Mouse (Mus musculus) neural tube, embryonic 15.5 days (tissue): ENCODE measurements at regions not wholly inside any gene's neighbourhood (a gene's known extent, or its start where the extent isn't known, plus 50 kb on each side); places are given as distances from the start of the nearest gene placed in this dataset.

Experiments used
- ATAC-seq: fragments of 200-750 bp; cut with Nextera tagmentation; 2 replicates; pipeline ENCODE4 v1.8.0; 2017; ENCODE audit warnings: mild to moderate bottlenecking, moderate TSS enrichment, moderate library complexity; ENCODE audit not compliant: low FRiP score
- H3K27ac ChIP-seq: fragments of 300-500 bp; sonication (generic); replicated peaks from 2 replicates; pipeline ENCODE4 v1.5.1; 2015; ENCODE audit warnings: mild to moderate bottlenecking, inconsistent platforms
- H3K27me3 ChIP-seq: fragments of 300-500 bp; sonication (generic); replicated peaks from 2 replicates; pipeline ENCODE4 v1.6.1; 2015; ENCODE audit warnings: inconsistent platforms
- H3K36me3 ChIP-seq: fragments of 300-500 bp; sonication (generic); 2 replicates; pipeline ENCODE4 v1.6.1; 2015; ENCODE audit warnings: inconsistent platforms
- H3K4me1 ChIP-seq: fragments of 300-500 bp; sonication (generic); 2 replicates; pipeline ENCODE4 v1.6.1; 2015; ENCODE audit warnings: inconsistent platforms
- H3K4me2 ChIP-seq: fragments of 300-500 bp; sonication (generic); 2 replicates; pipeline ENCODE4 v1.6.1; 2015; ENCODE audit warnings: inconsistent platforms, mild to moderate bottlenecking, moderate library complexity
- H3K4me3 ChIP-seq: fragments of 300-500 bp; sonication (generic); replicated peaks from 2 replicates; pipeline ENCODE4 v1.5.1; 2015; ENCODE audit warnings: mild to moderate bottlenecking, inconsistent platforms
- H3K9ac ChIP-seq: fragments of 300-500 bp; sonication (generic); replicated peaks from 2 replicates; pipeline ENCODE4 v1.6.1; 2015; ENCODE audit warnings: mild to moderate bottlenecking, inconsistent platforms
- H3K9me3 ChIP-seq: fragments of 300-500 bp; sonication (generic); replicated peaks from 2 replicates; pipeline ENCODE4 v1.6.1; 2016; ENCODE audit warnings: inconsistent platforms
- WGBS: fragments of 180-500 bp; shearing (Covaris S2); methylation state at CpG from one replicate; pipeline ENCODE4 v1.1.7; 2015; ENCODE audit warnings: mixed read lengths; 5-methylcytosine and 5-hydroxymethylcytosine counted together

DNA sequence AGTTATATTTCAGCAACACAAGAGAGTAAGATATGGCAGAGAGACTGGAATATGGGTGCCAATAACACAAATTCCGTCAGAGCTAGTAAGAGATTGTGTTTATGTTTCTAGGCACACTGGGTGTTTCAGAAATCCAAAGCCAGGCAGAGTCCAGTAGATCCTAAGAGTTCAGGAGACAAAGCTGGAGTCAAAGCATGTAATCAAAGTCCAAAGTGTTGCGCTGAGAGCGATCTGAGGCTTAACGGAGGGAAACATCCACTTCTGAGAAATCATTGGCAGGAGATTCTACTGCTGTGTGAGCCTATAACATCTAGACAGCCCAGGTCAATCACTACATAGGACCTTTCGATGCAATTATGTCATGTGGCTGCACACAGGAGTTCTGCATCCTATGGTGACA is 109.3 kb upstream of the Tapt1 start:
- Histone ChIP-seq H3K27ac (no peak overlapping the region), H3K9ac (no peak overlapping the region), H3K36me3 (no peaks in the 10 kb centered on the region), H3K4me2 (no peak overlapping the region), H3K27me3 (no peaks in the 10 kb centered on the region), H3K4me1 (no peaks in the 10 kb centered on the region), H3K4me3 (no peak overlapping the region), H3K9me3 (no peaks in the 10 kb centered on the region)
- 88% methylated on average over 5 of the region's 5 CpGs for WGBS
- no peak for ATAC-seq

DNA sequence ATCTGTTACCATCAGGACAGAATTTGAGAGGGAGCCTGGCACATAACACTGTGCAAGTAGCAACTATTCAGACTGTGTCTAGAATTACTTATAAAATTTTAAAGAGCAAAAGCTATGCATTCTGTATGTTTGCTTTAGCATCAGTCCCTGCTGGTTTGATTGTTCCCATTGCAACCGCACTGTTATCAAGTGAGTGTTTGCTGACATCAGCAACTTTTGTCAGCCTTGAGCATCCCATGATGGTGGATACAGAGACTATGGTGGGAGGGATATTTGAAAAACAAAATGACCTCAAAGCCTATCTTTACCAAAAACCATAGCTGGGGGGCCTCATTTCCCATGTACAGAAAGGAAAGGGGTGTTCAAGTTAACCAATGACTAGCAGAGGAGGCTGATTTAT is 93.2 kb upstream of the Tapt1 start:
- 96% methylated on average over 1 of the region's 1 CpGs for WGBS
- ATAC-seq, result no peak
- H3K9ac ChIP-seq, result no peak overlapping the region

DNA sequence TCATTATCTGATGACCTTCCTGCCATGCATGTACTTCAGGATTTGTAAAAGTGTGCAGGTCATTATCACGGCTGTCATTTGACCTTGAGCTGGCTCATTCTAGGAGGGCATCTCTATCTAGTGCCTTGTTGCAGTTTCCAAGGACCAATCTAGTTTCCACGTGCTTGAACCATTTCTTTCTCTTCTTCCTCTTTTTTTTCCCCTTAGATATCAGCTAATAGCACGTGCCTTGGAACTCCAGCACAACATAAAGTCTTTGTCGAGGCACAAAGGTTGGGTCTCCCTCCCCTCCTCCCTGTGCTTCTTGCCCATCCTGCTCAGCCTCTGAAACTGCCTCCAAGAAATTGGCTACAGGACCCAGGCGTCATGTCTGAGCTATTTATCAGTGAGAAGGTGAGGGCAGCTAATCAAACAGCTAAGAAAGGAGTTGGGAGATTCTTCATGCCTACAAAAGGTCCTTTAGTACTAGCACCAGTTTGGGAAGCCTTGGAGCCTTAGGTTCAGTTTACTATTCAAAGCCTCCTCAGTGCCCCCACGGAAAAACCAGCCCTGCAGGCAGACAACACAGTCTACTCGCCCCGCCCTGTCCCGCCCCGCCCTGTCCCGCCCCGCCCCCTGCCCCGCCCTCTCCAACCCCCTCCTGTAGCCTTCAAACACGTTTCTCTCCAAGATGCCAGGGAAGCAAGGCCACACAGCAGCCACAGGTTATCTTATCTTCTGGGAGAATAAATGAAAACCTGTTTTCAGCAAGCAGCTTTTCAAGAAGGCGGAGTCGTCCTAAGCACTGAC is 80.5 kb upstream of the Tapt1 start:
- H3K27ac ChIP-seq, result no peak overlapping the region
- no peaks in the 10 kb centered on the region for H3K27me3 ChIP-seq
- H3K4me2 ChIP-seq, result no peak overlapping the region; the same call in 1 of the 2 replicates
- whole genome bisulfite sequencing, result 22% methylated on average over 13 of the region's 16 CpGs
- H3K4me3 ChIP-seq, result no peak overlapping the region
- no peak overlapping the region for H3K9ac ChIP-seq
- H3K9me3 ChIP-seq, result no peaks in the 10 kb centered on the region
- H3K36me3 ChIP-seq, result no peaks in the 10 kb centered on the region
- peaks cover 4% of the 10 kb centered on the region; the same call in 1 of the 2 replicates for H3K4me1 ChIP-seq
- no peak for ATAC-seq

More for the DNA sequence above, 93.2 kb upstream of the Tapt1 start:
- Histone ChIP-seq H3K9me3 (no peaks in the 10 kb centered on the region), H3K27me3 (no peaks in the 10 kb centered on the region), H3K36me3 (no peaks in the 10 kb centered on the region), H3K27ac (no peak overlapping the region), H3K4me3 (no peak overlapping the region), H3K4me1 (no peaks in the 10 kb centered on the region), H3K4me2 (no peak overlapping the region)

DNA sequence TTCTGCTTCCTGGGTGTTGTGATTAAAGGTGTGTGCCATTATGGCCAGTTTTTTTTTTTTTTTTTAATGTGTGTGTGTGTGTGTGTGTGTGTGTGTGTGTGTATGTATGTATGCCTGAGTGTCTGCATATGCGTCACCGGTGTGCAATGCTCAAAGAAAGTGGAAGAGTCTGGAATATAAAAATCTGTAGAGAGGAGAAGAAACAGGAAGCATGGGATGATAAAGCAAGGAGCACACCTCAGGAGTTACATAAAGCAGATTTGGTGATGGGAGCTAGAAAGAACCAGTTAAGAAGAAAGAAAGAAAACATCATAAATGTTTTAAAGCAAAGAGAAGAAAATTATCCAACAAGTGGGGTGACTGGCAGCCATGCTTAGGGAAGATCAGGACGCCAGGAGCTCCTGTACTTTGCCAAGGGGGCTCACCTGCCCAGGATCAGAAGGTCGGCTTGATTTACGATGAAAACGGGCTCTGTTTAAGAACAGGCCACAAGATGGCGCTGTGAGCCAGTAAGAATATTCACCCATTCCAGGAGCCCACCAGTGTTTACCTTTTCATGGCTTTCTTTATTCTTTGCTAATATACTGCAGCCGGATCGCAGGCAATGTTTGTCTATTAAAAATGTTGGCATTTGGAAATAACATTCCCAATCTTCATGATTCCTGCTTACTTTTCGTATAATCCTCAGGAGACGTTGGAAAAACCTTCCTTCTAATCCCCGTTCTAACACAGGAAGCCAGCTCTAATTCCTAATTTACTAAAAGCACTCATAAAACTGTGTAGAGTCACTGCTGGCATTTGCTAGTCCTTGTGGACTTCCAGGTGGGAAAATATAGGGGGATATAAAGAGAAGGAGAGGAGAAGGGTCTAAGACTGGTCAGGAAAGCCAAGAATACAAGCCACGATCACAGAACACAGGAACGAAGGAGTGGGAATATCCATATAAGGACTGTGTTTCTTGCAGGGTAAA is 77.7 kb upstream of the Tapt1 start:
- WGBS, result 31% methylated on average over 14 of the region's 14 CpGs
- peaks cover 4% of the 10 kb centered on the region; the same call in 1 of the 2 replicates for H3K4me1 ChIP-seq
- peak; percentile 85 for ATAC-seq
- H3K9ac ChIP-seq, result no peak overlapping the region
- no peaks in the 10 kb centered on the region for H3K27me3 ChIP-seq
- H3K27ac ChIP-seq, result peak overlapping the region; percentile 39; the same call in 1 of the 2 replicates
- H3K36me3 ChIP-seq, result no peaks in the 10 kb centered on the region
- H3K4me3 ChIP-seq, result no peak overlapping the region; the same call in 1 of the 2 replicates
- H3K4me2 ChIP-seq, result peak overlapping the region; percentile 47
- H3K9me3 ChIP-seq, result no peaks in the 10 kb centered on the region

DNA sequence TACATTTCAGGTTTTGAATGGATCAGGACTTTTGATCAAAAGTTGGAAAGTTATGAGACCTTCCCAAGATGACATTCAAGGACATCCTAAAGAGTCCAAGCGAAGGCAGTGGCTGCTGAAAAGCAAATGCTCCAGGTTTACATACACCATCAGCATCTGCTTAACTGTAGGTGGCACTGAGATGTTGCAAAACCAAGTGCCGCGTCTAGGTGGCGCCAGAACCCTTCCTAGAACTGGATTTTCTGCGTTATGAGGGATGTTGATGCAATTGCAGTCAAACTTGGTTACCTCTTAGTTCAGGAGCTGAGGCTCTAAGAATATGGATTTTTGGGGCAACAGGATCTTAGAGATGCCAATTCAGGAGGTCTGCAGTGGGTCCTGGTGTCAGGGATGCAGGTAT is 58.0 kb upstream of the Tapt1 start:
- Histone ChIP-seq H3K36me3 (no peaks in the 10 kb centered on the region), H3K4me1 (no peaks in the 10 kb centered on the region), H3K9me3 (no peaks in the 10 kb centered on the region), H3K9ac (no peak overlapping the region), H3K4me2 (no peak overlapping the region), H3K27ac (no peak overlapping the region), H3K27me3 (no peaks in the 10 kb centered on the region; the same call in 1 of the 2 replicates), H3K4me3 (no peak overlapping the region)
- WGBS, result 12% methylated on average over 5 of the region's 5 CpGs
- peak; percentile 80; the same call in 1 of the 2 replicates for ATAC-seq
